Mouse (Mus musculus): ENCODE data around the gene Acrv1. TPM values are rescaled to one million over a fixed set of nuclear protein-coding genes. Genes with fewer than 3 reads are reported as not detected.

Gene Acrv1
- not detected in 2 replicates for polyA plus RNA-seq (2015; fragmentation: Nextera tagmentation; extraction: Ambion mirVana)

GRCm38 (mm10) chr9:36692920-36693319, at the start of gene Acrv1:
Acrv1 (plus strand) TSS chr9:36693220.

GRCm38 (mm10) chr9:36643276-36643675, 49.7 kb upstream of the Acrv1 start, which contains the start of gene A630095E13Rik:
A630095E13Rik (minus strand) TSS chr9:36643376.

GRCm38 (mm10) chr9:36727034-36727755, 34.2 kb downstream of the Acrv1 start, which contains the start of gene Chek1:
Chek1 (minus strand) TSS chr9:36727065.

Other genes starting within 250 kb of the Acrv1 start
- not detected in 2 replicates for gene Gm9513, start 217.6 kb upstream of the Acrv1 start, polyA plus RNA-seq (2015; fragmentation: Nextera tagmentation; extraction: Ambion mirVana)
- not detected in 2 replicates for gene Gm5615, start 151.3 kb upstream of the Acrv1 start, polyA plus RNA-seq (2015; fragmentation: Nextera tagmentation; extraction: Ambion mirVana)
- gene Gm17689, start 110.6 kb upstream of the Acrv1 start, polyA plus RNA-seq (2015; fragmentation: Nextera tagmentation; extraction: Ambion mirVana): not detected in 2 replicates
- not detected in 2 replicates for gene A630095E13Rik, start 49.8 kb upstream of the Acrv1 start, polyA plus RNA-seq (2015; fragmentation: Nextera tagmentation; extraction: Ambion mirVana)
- 9.2 and 9.7 TPM in 2 replicates for gene Chek1, start 33.8 kb downstream of the Acrv1 start, polyA plus RNA-seq (2015; fragmentation: Nextera tagmentation; extraction: Ambion mirVana)
- 136 and 210 TPM in 2 replicates for gene Stt3a, start 74.5 kb downstream of the Acrv1 start, polyA plus RNA-seq (2015; fragmentation: Nextera tagmentation; extraction: Ambion mirVana)
- gene Ei24, start 104.2 kb downstream of the Acrv1 start, polyA plus RNA-seq (2015; fragmentation: Nextera tagmentation; extraction: Ambion mirVana): 73.8 and 93.0 TPM in 2 replicates
- 20.4 and 41.1 TPM in 2 replicates for gene Fez1, start 128.6 kb downstream of the Acrv1 start, polyA plus RNA-seq (2015; fragmentation: Nextera tagmentation; extraction: Ambion mirVana)

Data from adrenal gland, postnatal 0 days (tissue).